Mouse (Mus musculus) hindbrain, embryonic 12.5 days (tissue): ENCODE measurements around the gene Taz. TPM values are rescaled to one million over a fixed set of nuclear protein-coding genes. Genes with fewer than 3 reads are reported as not detected.
A peak's percentile ranks its signal among the peaks of the same experiment; 100 is the strongest.

ENCODE experiments used
- ATAC-seq: fragments of 200-750 bp; cut with Nextera tagmentation; 2 replicates; pipeline ENCODE4 v1.8.0; 2017; ENCODE audit warnings: moderate TSS enrichment; ENCODE audit not compliant: low FRiP score
- H3K27ac ChIP-seq: fragments of 300-500 bp; sonication (generic); 2 replicates; pipeline ENCODE4 v1.5.1; 2016; ENCODE audit warnings: mild to moderate bottlenecking
- H3K27me3 ChIP-seq: fragments of 300-500 bp; sonication (generic); 2 replicates; pipeline ENCODE4 v1.6.1; 2016; ENCODE audit warnings: mild to moderate bottlenecking
- H3K36me3 ChIP-seq: fragments of 300-500 bp; sonication (generic); 2 replicates; pipeline ENCODE4 v1.6.1; 2016; ENCODE audit warnings: mild to moderate bottlenecking
- H3K4me1 ChIP-seq: fragments of 300-500 bp; sonication (generic); 2 replicates; pipeline ENCODE4 v1.6.1; 2016
- H3K4me2 ChIP-seq: fragments of 300-500 bp; sonication (generic); replicated peaks from 2 replicates; pipeline ENCODE4 v1.6.1; 2016; ENCODE audit warnings: mild to moderate bottlenecking
- H3K4me3 ChIP-seq: fragments of 300-500 bp; sonication (generic); 2 replicates; pipeline ENCODE4 v1.5.1; 2016; ENCODE audit warnings: mild to moderate bottlenecking
- H3K9ac ChIP-seq: fragments of 300-500 bp; sonication (generic); 2 replicates; pipeline ENCODE4 v1.6.1; 2016; ENCODE audit warnings: mild to moderate bottlenecking, moderate library complexity
- H3K9me3 ChIP-seq: fragments of 300-500 bp; sonication (generic); replicated peaks from 2 replicates; pipeline ENCODE4 v1.6.1; 2016; ENCODE audit warnings: mild to moderate bottlenecking
- WGBS: fragments of 180-500 bp; shearing (Covaris S2); methylation state at CpG from one replicate; pipeline ENCODE4 v1.1.7; 2016; 5-methylcytosine and 5-hydroxymethylcytosine counted together
- polyA plus RNA-seq: library from polyadenylated mRNA; unstranded; fragments of >200 nt; fragmentation: Nextera tagmentation; extraction: Ambion mirVana; gene quantifications from 2 replicates; pipeline ENCODE4 v1.2.1, GENCODE M21; 2016

The Taz gene
- polyA plus RNA-seq, 1 experiment from 2014 or later: 80.2 TPM

- Histone ChIP-seq H3K9me3 (no peaks in the 10 kb centered on the region), H3K27ac (peak overlapping the region; percentile 70; the same call in 1 of the 2 replicates), H3K36me3 (no peaks in the 10 kb centered on the region), H3K27me3 (no peaks in the 10 kb centered on the region), H3K4me1 (peaks cover 12% of the 10 kb centered on the region), H3K4me2 (peak overlapping the region; percentile 67), H3K4me3 (peak overlapping the region; percentile 57), H3K9ac (peak overlapping the region; percentile 70)
- WGBS: 35% methylated on average over 5 of the region's 5 CpGs
- peak; percentile 44 for ATAC-seq
These were observed 1.4 kb downstream of the Taz start for GRCm38 (mm10) chrX:74283092-74283437.

GRCm38 (mm10) chrX:74293431-74293830 is 11.7 kb downstream of the Taz start:
- Histone ChIP-seq H3K27ac (no peak overlapping the region), H3K4me1 (peaks cover 3% of the 10 kb centered on the region; the same call in 1 of the 2 replicates), H3K27me3 (no peaks in the 10 kb centered on the region), H3K4me2 (no peak overlapping the region), H3K9me3 (no peaks in the 10 kb centered on the region), H3K4me3 (no peak overlapping the region), H3K9ac (no peak overlapping the region), H3K36me3 (0 out of 2 replicates have a peak, but pooled peaks cover 4% of the 10 kb centered on the region)
- no peak for ATAC-seq
- WGBS: 76% methylated on average over 4 of the region's 4 CpGs

GRCm38 (mm10) chrX:74296538-74297448 is 15.1 kb downstream of the Taz start, which contains the start of gene Atp6ap1:
Atp6ap1 (plus strand) TSS chrX:74297097.
- H3K9ac ChIP-seq: peak within 1 kb of the TSS; percentile 73
- peak within 1 kb of the TSS; percentile 58 for H3K4me3 ChIP-seq
- WGBS: 18% methylated on average over 37 of the region's 37 CpGs
- H3K4me2 ChIP-seq: peak within 1 kb of the TSS; percentile 63
- peak; percentile 99 for ATAC-seq
- H3K9me3 ChIP-seq: no peaks in the 10 kb centered on the region
- peak within 1 kb of the TSS; percentile 75 for H3K27ac ChIP-seq
- H3K36me3 ChIP-seq: peaks cover 13% of the 10 kb centered on the region; the same call in 1 of the 2 replicates
- H3K27me3 ChIP-seq: no peaks in the 10 kb centered on the region
- H3K4me1 ChIP-seq: peaks cover 3% of the 10 kb centered on the region; the same call in 1 of the 2 replicates

GRCm38 (mm10) chrX:74298348-74298747 is 16.6 kb downstream of the Taz start:
- peaks cover 26% of the 10 kb centered on the region for H3K36me3 ChIP-seq
- H3K4me1 ChIP-seq: peaks cover 3% of the 10 kb centered on the region; the same call in 1 of the 2 replicates
- 0 out of 2 replicates have a peak overlapping the region, but pooled peaks have one; percentile 22 for H3K4me2 ChIP-seq
- ATAC-seq: no peak
- H3K4me3 ChIP-seq: no peak overlapping the region
- no peak overlapping the region for H3K27ac ChIP-seq
- 95% methylated on average over 1 of the region's 1 CpGs for WGBS
- no peaks in the 10 kb centered on the region for H3K27me3 ChIP-seq
- no peak overlapping the region for H3K9ac ChIP-seq
- H3K9me3 ChIP-seq: no peaks in the 10 kb centered on the region

- H3K27me3 ChIP-seq: no peaks in the 10 kb centered on the region
- no peak overlapping the region for H3K4me2 ChIP-seq
- 84% methylated on average over 3 of the region's 3 CpGs for WGBS
- ATAC-seq: no peak
- H3K9me3 ChIP-seq: no peaks in the 10 kb centered on the region
- no peak overlapping the region for H3K9ac ChIP-seq
- H3K27ac ChIP-seq: no peak overlapping the region
- H3K36me3 ChIP-seq: peaks cover 32% of the 10 kb centered on the region
- H3K4me3 ChIP-seq: no peak overlapping the region
- peaks cover 3% of the 10 kb centered on the region; the same call in 1 of the 2 replicates for H3K4me1 ChIP-seq
These were observed 18.0 kb downstream of the Taz start for GRCm38 (mm10) chrX:74299721-74300120.

- peaks cover 9% of the 10 kb centered on the region for H3K4me1 ChIP-seq
These were observed 23.4 kb downstream of the Taz start, which contains the start of gene Gdi1 for GRCm38 (mm10) chrX:74304867-74305700. Gdi1 (plus strand) TSS chrX:74304998.

GRCm38 (mm10) chrX:74312540-74313464 is 31.1 kb downstream of the Taz start, which contains the start of gene Fam50a:
Fam50a (plus strand) TSS chrX:74313033.
- 0 out of 2 replicates have a peak, but pooled peaks cover 3% of the 10 kb centered on the region for H3K9me3 ChIP-seq
- H3K9ac ChIP-seq: peak within 1 kb of the TSS; percentile 76
- peak within 1 kb of the TSS; percentile 68 for H3K4me2 ChIP-seq
- ATAC-seq: peak; percentile 94
- peaks cover 4% of the 10 kb centered on the region; the same call in 1 of the 2 replicates for H3K4me1 ChIP-seq
- WGBS: 21% methylated on average over 51 of the region's 59 CpGs
- no peaks in the 10 kb centered on the region for H3K27me3 ChIP-seq
- H3K4me3 ChIP-seq: peak within 1 kb of the TSS; percentile 57
- H3K27ac ChIP-seq: peak within 1 kb of the TSS; percentile 89
- peaks cover 32% of the 10 kb centered on the region for H3K36me3 ChIP-seq

More at GRCm38 (mm10) chrX:74304867-74305700, 23.4 kb downstream of the Taz start, which contains the start of gene Gdi1:
- ATAC-seq: peak; percentile 80
- peak within 1 kb of the TSS; percentile 92 for H3K27ac ChIP-seq
- peak within 1 kb of the TSS; percentile 74 for H3K9ac ChIP-seq
- H3K27me3 ChIP-seq: no peaks in the 10 kb centered on the region
- 15% methylated on average over 41 of the region's 41 CpGs for WGBS
- H3K36me3 ChIP-seq: peaks cover 60% of the 10 kb centered on the region
- H3K9me3 ChIP-seq: no peaks in the 10 kb centered on the region
- H3K4me3 ChIP-seq: peak within 1 kb of the TSS; percentile 56
- peak within 1 kb of the TSS; percentile 73 for H3K4me2 ChIP-seq

GRCm38 (mm10) chrX:74328725-74329161 is 47.0 kb downstream of the Taz start, which contains the start of gene Plxna3:
Plxna3 (plus strand) TSS chrX:74329066.
- H3K9me3 ChIP-seq: no peaks in the 10 kb centered on the region
- H3K4me2 ChIP-seq: peak within 1 kb of the TSS; percentile 59
- peak within 1 kb of the TSS; percentile 64 for H3K9ac ChIP-seq
- H3K4me1 ChIP-seq: peaks cover 28% of the 10 kb centered on the region
- ATAC-seq: peak; percentile 94
- WGBS: 16% methylated on average over 26 of the region's 30 CpGs
- peaks cover 16% of the 10 kb centered on the region; the same call in 1 of the 2 replicates for H3K36me3 ChIP-seq
- peak within 1 kb of the TSS; percentile 53 for H3K4me3 ChIP-seq
- peak within 1 kb of the TSS; percentile 87 for H3K27ac ChIP-seq
- H3K27me3 ChIP-seq: no peaks in the 10 kb centered on the region

- H3K36me3 ChIP-seq: peaks cover 21% of the 10 kb centered on the region; the same call in 1 of the 2 replicates
- 26% methylated on average over 9 of the region's 10 CpGs for WGBS
- peak overlapping the region; percentile 53 for H3K4me3 ChIP-seq
- peak overlapping the region; percentile 64 for H3K9ac ChIP-seq
- peak overlapping the region; percentile 52 for H3K27ac ChIP-seq
- peak overlapping the region; percentile 59 for H3K4me2 ChIP-seq
- H3K9me3 ChIP-seq: no peaks in the 10 kb centered on the region
- H3K27me3 ChIP-seq: no peaks in the 10 kb centered on the region
- H3K4me1 ChIP-seq: peaks cover 31% of the 10 kb centered on the region
- ATAC-seq: peak; percentile 64
These were observed 47.5 kb downstream of the Taz start for GRCm38 (mm10) chrX:74329215-74329671.

- peak overlapping the region; percentile 52 for H3K27ac ChIP-seq
- no peaks in the 10 kb centered on the region for H3K9me3 ChIP-seq
- peaks cover 23% of the 10 kb centered on the region; the same call in 1 of the 2 replicates for H3K36me3 ChIP-seq
- peaks cover 31% of the 10 kb centered on the region for H3K4me1 ChIP-seq
- no peak for ATAC-seq
- H3K27me3 ChIP-seq: no peaks in the 10 kb centered on the region
- H3K4me2 ChIP-seq: peak overlapping the region; percentile 59
- H3K4me3 ChIP-seq: peak overlapping the region; percentile 53
- WGBS: 38% methylated on average over 2 of the region's 2 CpGs
- H3K9ac ChIP-seq: peak overlapping the region; percentile 64
These were observed 48.6 kb downstream of the Taz start for GRCm38 (mm10) chrX:74330166-74330930.
